Mouse (Mus musculus) naive thymus-derived CD4-positive, alpha-beta T cell, adult 2 months (primary cell): ENCODE measurements around the gene Tnfsf12.

ENCODE experiments used
- DNase-seq: peaks from one replicate; pipeline ENCODE4 v3.0.0-alpha.2; 2011; ENCODE audit warnings: low read depth

Tnfsf12 gene

GRCm38 (mm10) chr11:69655264-69656064 is 40.2 kb downstream of the Tnfsf12 start, which contains the start of gene Sox15:
Gene Sox15, plus strand, starts transcription at chr11:69655314.
- DNase-seq: peak; percentile 56

GRCm38 (mm10) chr11:69654760-69655159 is 40.9 kb downstream of the Tnfsf12 start:
- DNase-seq: no peak

GRCm38 (mm10) chr11:69653399-69653798 is 42.2 kb downstream of the Tnfsf12 start:
- DNase-seq: no peak

GRCm38 (mm10) chr11:69645860-69646259 is 49.8 kb downstream of the Tnfsf12 start:
- no peak for DNase-seq
